Mouse (Mus musculus) bone marrow macrophage, adult 2 months (primary cell): Measurements from ENCODE around the gene Prpf31. TPM values are rescaled to one million over a fixed set of nuclear protein-coding genes. Genes with fewer than 3 reads are reported as not detected.
A peak's percentile ranks its signal among the peaks of the same experiment; 100 is the strongest.

ENCODE experiments used
- H3K27ac ChIP-seq: 2 replicates; pipeline ENCODE4 v1.5.1; 2012; ENCODE audit warnings: low read depth, low read length; ENCODE audit not compliant: insufficient read depth
- H3K4me1 ChIP-seq: 2 replicates; pipeline ENCODE4 v1.6.1; 2012; ENCODE audit warnings: low read length; ENCODE audit not compliant: control insufficient read depth, insufficient read depth
- H3K4me3 ChIP-seq: 2 replicates; pipeline ENCODE4 v1.5.1; 2012; ENCODE audit warnings: mild to moderate bottlenecking, low read length, moderate library complexity; ENCODE audit not compliant: insufficient read depth
- CTCF ChIP-seq: IDR thresholded peaks from 2 replicates; pipeline ENCODE4 v1.5.1; 2012; ENCODE audit warnings: low read depth, mild to moderate bottlenecking, low read length, moderate library complexity
- POLR2A ChIP-seq: IDR thresholded peaks from 2 replicates; pipeline ENCODE4 v1.6.1; 2012; ENCODE audit warnings: mild to moderate bottlenecking, low read depth, low read length, borderline replicate concordance
- polyA plus RNA-seq: library from polyadenylated mRNA; stranded (reverse); fragments of >200 nt; gene quantifications from 2 replicates; pipeline ENCODE4 v1.2.4, GENCODE M21; 2012; ENCODE audit not compliant: missing spikeins, insufficient read depth, insufficient read length

Gene Prpf31
- polyA plus RNA-seq, 1 experiment: 46.3 TPM

DNA sequence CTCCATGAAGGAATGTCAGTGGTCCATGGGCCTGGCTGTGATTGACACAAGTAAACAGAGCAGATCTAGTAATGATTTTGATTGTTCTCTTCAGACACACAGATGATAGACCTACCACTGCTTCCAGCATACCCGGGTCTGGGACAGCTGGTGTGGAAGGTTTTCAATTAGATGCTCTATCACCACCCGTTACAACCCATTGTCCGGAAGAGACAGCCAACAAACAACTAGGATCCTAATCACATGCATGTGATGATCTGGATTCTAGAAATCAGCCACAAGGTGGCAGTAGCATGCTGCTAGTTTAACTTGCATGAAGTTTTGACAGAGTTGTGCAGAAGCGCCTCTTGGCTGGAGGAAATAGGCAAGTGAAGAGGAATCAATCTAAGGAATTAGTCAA, 28.7 kb upstream of the Prpf31 start:
- no peak for TF ChIP-seq CTCF
- TF ChIP-seq POLR2A: no peak

DNA sequence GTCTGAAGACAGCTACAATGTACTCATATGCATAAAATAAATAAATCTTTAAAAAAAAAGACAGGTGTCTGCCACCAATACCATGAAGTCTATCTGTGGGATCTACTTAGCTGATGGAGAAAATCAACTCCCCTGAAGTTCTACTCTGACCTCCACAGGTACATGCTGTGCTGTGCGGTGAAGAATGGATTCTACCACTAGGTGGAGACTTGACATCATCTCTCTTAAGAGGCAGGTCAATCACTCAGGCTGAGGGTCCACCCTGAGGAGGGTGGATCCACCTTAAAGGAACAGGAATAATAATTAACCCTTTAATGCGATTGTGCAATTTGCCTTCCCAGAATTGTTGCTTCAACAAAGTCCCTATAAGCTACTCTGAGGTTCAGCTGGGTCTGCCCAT, 23.0 kb upstream of the Prpf31 start:
- TF ChIP-seq CTCF (0 out of 2 replicates have a peak, but pooled peaks have one; percentile 24), POLR2A (no peak)
- Histone ChIP-seq H3K4me3 (no peak overlapping the region), H3K4me1 (peaks cover 7% of the 10 kb centered on the region), H3K27ac (no peak overlapping the region)

More for the DNA sequence above, 28.7 kb upstream of the Prpf31 start:
- Histone ChIP-seq H3K4me1 (peaks cover 9% of the 10 kb centered on the region), H3K4me3 (no peak overlapping the region), H3K27ac (no peak overlapping the region)

DNA sequence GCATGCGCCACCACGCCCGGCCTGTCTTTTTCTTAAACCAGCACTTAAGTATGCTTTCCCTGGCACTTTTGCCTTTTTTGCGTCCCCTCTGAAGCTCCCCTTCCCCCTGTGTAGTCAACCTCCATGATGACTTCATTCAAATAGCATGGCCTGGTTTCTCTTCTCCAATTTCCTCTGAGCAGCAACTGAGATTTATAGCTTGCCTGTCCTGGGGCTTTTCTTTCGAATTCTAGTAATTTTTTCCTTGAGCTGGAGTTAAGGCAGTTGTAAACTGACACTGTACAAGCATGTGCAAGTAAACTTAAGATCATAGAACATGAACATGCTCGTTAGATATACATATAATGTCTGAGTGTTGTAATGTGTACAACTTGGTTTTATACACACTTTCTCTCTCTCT, 22.4 kb upstream of the Prpf31 start:
- Histone ChIP-seq H3K4me3 (no peak overlapping the region), H3K4me1 (peaks cover 7% of the 10 kb centered on the region), H3K27ac (no peak overlapping the region)
- TF ChIP-seq CTCF (no peak), POLR2A (no peak)

DNA sequence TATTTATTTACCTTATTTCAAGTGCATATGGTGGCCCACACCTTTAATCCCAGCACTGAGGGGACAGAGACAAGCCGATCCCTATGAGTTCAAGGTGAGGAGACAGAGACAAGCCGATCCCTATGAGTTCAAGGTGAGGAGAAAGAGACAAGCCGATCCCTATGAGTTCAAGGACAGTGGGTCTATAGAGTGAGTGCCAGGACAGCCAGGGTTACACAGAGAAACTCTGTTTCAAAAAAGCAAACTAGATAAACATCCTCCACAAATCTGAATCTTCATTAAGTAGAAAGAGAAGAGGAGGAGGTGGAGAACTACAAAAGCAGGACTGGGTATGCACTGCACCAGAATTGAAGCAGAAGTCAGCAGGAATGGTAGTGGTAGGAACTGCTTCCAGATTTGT, 21.1 kb upstream of the Prpf31 start:
- peaks cover 7% of the 10 kb centered on the region for H3K4me1 ChIP-seq
- TF ChIP-seq CTCF (no peak), POLR2A (no peak)
- H3K4me3 ChIP-seq: no peak overlapping the region
- H3K27ac ChIP-seq: no peak overlapping the region

DNA sequence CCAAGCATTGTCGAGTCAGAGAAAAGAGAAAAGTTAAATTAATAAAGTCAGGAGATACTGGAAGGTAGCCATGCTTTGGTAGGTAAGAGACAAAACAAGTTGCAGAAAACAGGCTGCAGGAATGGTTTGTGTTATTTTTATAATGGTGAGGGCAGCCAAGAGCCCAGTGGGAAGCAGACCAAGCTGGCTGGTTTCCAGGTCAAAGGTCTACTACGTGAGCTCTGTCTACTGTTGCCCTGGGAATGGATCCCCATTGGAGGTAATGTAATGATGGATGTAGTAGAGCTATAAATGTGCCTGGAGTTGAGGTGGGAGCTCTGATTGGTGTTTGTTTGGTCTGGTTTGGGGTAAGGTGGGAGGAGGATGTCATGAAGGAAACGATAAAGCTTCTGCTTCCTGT, 20.7 kb upstream of the Prpf31 start:
- TF ChIP-seq CTCF: no peak
- TF ChIP-seq POLR2A: no peak
- Histone ChIP-seq H3K4me3 (no peak overlapping the region), H3K4me1 (peaks cover 7% of the 10 kb centered on the region), H3K27ac (no peak overlapping the region)

DNA sequence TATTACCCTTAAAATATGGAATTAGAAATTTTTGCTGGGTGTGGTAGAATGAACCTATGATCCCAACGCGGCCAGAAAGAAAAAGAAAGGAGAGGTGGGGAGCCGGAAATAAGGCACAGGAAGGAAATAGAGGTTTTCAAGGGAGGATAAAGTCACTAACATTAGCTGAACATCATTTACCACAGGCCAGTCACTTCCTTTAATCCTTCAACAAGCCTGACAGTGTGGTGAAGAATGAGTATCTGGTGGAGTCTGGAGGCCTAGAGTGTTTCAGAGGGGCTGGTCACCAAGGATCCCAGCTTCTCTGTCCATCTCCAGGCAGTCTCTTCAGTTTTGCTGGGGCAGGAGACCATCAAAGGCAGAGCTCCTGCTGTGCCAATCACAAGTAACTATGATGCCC, 19.3 kb upstream of the Prpf31 start:
- peaks cover 12% of the 10 kb centered on the region for H3K4me1 ChIP-seq
- H3K27ac ChIP-seq: no peak overlapping the region
- TF ChIP-seq POLR2A (no peak), CTCF (no peak)
- no peak overlapping the region for H3K4me3 ChIP-seq

DNA sequence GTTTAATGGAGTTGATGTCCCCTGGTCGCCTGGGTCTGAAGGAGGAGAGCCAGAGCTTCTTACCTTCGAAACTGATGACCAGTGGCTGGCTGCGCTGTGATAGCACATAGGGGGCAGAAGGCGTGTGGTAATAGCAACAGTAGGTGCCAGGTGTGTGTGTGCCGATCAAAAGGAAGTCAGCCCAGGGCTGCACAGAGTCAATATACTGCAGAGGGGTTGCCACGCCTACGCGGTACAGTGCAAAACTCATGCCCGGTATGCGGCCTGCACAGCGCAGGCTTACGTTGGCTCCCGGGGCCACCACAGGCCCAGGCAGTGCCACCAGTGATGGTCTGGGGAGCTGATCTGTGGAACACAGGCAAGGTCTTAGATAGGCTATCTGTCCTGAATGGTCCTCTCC, 18.8 kb upstream of the Prpf31 start:
- Histone ChIP-seq H3K27ac (no peak overlapping the region), H3K4me1 (peaks cover 12% of the 10 kb centered on the region), H3K4me3 (no peak overlapping the region)
- TF ChIP-seq CTCF: no peak
- TF ChIP-seq POLR2A: no peak

DNA sequence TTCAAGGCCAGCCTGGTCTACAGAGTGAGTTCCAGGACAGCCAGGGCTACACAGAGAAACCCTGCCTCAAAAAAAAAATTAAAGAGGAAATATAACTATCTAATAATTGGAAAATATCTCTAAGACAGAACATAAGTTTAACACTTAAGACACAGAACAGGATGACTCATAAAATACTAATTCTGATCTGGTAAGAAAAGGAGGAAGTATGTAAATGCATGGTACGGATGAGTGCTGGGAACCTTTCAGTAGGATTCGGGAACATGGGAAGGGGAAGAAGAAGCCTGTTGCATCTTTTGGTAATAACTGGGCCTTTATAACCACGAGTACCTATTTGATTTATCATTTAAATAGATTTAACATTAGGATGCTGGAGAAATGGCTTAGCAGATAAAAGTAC, 15.8 kb upstream of the Prpf31 start:
- no peak overlapping the region for H3K4me3 ChIP-seq
- TF ChIP-seq CTCF (no peak), POLR2A (no peak)
- no peak overlapping the region for H3K27ac ChIP-seq
- H3K4me1 ChIP-seq: peaks cover 15% of the 10 kb centered on the region

DNA sequence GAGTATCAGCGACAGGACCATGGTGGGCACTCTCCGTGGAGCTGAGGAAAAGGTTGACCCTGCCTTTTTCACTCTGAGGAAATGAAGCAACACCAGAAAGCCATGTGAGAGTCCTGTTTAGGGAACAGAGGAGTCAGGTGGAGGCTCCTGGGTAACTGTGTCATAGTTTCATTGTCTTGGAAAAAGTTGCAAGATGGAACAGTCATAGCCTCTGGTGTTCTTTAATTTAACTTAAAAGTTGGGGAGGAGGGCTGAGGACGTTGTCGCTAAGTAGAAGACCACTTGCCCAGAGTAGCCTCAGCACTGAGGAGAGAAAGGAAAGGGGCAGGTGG, 13.8 kb upstream of the Prpf31 start, which contains the start of gene Oscar:
Gene Oscar, minus strand, starts transcription at position 101 of the 332 bp plus-strand sequence.
- H3K4me3 ChIP-seq: peak within 1 kb of the TSS; percentile 66
- peaks cover 10% of the 10 kb centered on the region for H3K4me1 ChIP-seq
- H3K27ac ChIP-seq: no peak within 1 kb of the TSS
- TF ChIP-seq POLR2A: no peak
- no peak for TF ChIP-seq CTCF

DNA sequence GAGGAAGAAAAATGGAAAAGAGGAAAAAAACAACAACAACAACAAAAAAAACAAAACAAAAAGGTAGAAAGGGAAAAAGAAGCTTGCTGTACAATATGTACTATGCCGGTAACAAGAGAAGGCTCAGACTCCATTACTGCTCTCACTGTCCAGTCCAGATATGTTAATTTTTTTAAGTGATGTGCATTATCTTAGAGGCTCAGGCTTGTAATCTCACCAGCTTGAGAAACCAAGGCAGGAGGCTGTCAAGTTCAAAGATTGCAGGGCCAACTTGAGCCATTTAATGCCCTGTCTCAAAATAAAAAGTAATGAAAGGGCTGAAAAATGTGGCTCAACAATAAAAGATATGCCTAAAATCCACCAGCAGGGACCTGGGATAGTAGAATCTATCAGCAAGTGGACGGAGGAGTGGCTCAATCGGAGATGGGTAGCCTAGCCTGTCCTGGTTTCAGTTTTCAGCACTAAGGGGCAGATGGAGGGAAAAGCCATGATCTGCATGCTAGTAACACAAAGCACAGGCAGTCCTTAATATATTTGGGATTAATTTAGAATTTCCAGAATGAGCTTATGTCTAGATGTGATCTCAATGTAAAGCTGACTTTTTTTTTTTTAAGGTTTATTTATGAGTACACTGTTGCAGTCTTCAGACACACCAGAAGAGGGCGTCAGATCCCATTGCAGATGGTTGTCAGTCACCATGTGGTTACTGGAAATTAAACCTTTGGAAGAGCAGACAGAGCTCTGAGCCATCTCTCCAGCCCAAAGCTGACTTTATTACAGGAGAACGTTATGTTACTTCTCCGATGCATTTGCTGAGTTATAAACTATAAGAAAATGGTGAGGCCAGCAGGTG, 13.2 kb upstream of the Prpf31 start:
- Histone ChIP-seq H3K4me3 (peak overlapping the region; percentile 66), H3K4me1 (peaks cover 10% of the 10 kb centered on the region)
- TF ChIP-seq POLR2A: no peak

More for the DNA sequence above, 13.2 kb upstream of the Prpf31 start:
- H3K27ac ChIP-seq: no peak overlapping the region
